Mouse (Mus musculus) inflammation-experienced regulatory T-cells, adult 6 months (primary cell): ENCODE data around the gene Csrnp1. TPM values are rescaled to one million over a fixed set of nuclear protein-coding genes. Genes with fewer than 3 reads are reported as not detected.

Experiments
- ATAC-seq: one replicate; pipeline ENCODE4 v1.8.0; 2017
- polyA plus RNA-seq, 3 experiments: library from polyadenylated mRNA; unstranded; fragments of 100-300 nt; shearing (Covaris generic); gene quantifications; one replicate each; pipeline ENCODE4 v1.2.1; 2017

The Csrnp1 gene
- polyA plus RNA-seq, 3 experiments from 2014 or later: 21.7 to 47.3 (median 39.5) TPM

- peak; percentile 90 for ATAC-seq
These were observed 17.7 kb upstream of the Csrnp1 start for GRCm38 (mm10) chr9:120001945-120002725.

GRCm38 (mm10) chr9:120000761-120001160 lies 16.3 kb upstream of the Csrnp1 start:
- ATAC-seq: no peak

- ATAC-seq: no peak
These were observed 15.2 kb upstream of the Csrnp1 start for GRCm38 (mm10) chr9:119999636-120000035.

GRCm38 (mm10) chr9:119998776-119999175 lies 14.3 kb upstream of the Csrnp1 start:
- no peak for ATAC-seq

- ATAC-seq: no peak
These were observed 11.6 kb upstream of the Csrnp1 start for GRCm38 (mm10) chr9:119996080-119996479.

GRCm38 (mm10) chr9:119994207-119994606 lies 9.7 kb upstream of the Csrnp1 start:
- ATAC-seq: no peak

GRCm38 (mm10) chr9:119993092-119993844 lies 8.8 kb upstream of the Csrnp1 start:
- ATAC-seq: no peak

- no peak for ATAC-seq
These were observed 6.9 kb upstream of the Csrnp1 start for GRCm38 (mm10) chr9:119991310-119991709.

- ATAC-seq: peak; percentile 83
These were observed 3.8 kb upstream of the Csrnp1 start for GRCm38 (mm10) chr9:119988304-119988703.

- ATAC-seq: no peak
These were observed 1.6 kb upstream of the Csrnp1 start for GRCm38 (mm10) chr9:119985881-119986574.

- peak; percentile 25 for ATAC-seq
These were observed 598 bp downstream of the Csrnp1 start for GRCm38 (mm10) chr9:119983585-119984535.

GRCm38 (mm10) chr9:119982956-119983551 lies 1.4 kb downstream of the Csrnp1 start:
- peak; percentile 39 for ATAC-seq

GRCm38 (mm10) chr9:119982241-119982811 lies 2.1 kb downstream of the Csrnp1 start:
- peak; percentile 47 for ATAC-seq

- ATAC-seq: peak; percentile 49
These were observed 3.0 kb downstream of the Csrnp1 start for GRCm38 (mm10) chr9:119981183-119982179.

- ATAC-seq: no peak
These were observed 3.7 kb downstream of the Csrnp1 start for GRCm38 (mm10) chr9:119980770-119981182.

GRCm38 (mm10) chr9:119979749-119980148 lies 4.7 kb downstream of the Csrnp1 start:
- no peak for ATAC-seq

GRCm38 (mm10) chr9:119978811-119979441 lies 5.5 kb downstream of the Csrnp1 start:
- ATAC-seq: no peak

- peak; percentile 16 for ATAC-seq
These were observed 6.2 kb downstream of the Csrnp1 start for GRCm38 (mm10) chr9:119978151-119978810.

- no peak for ATAC-seq
These were observed 6.8 kb downstream of the Csrnp1 start for GRCm38 (mm10) chr9:119977557-119978060.
